Mouse (Mus musculus) c-Kit-negative CD71-positive TER-119-positive erythroid progenitor cells, embryonic 14.5 days (primary cell): Measurements from ENCODE around the gene Omt2b.
A peak's percentile ranks its signal among the peaks of the same experiment; 100 is the strongest.
"Not testable (repeated sequence)": the region's sequence is repeated elsewhere in the genome, so short reads cannot be mapped to it uniquely, and the experiment has no call there.

Experiments used
- DNase-seq: peaks from one replicate; pipeline ENCODE4 v3.0.0-alpha.2; 2013; ENCODE audit warnings: low read depth, low spot score

Omt2b gene

GRCm38 (mm10) chr9:78327289-78327688 is at the start of gene Omt2b:
Gene Omt2b, plus strand, starts transcription at chr9:78327589.
- not testable (repeated sequence) for DNase-seq

- DNase-seq: not testable (repeated sequence)
Observed at GRCm38 (mm10) chr9:78282002-78282711, 45.2 kb upstream of the Omt2b start.

- DNase-seq: not testable (repeated sequence)
Observed at GRCm38 (mm10) chr9:78289063-78289462, 38.3 kb upstream of the Omt2b start.

- not testable (repeated sequence) for DNase-seq
Observed at GRCm38 (mm10) chr9:78289723-78290122, 37.7 kb upstream of the Omt2b start, which contains the start of gene Gm10639. Gene Gm10639, plus strand, starts transcription at chr9:78289923.

- DNase-seq: not testable (repeated sequence)
Observed at GRCm38 (mm10) chr9:78292462-78292861, 34.9 kb upstream of the Omt2b start.

GRCm38 (mm10) chr9:78293683-78294082 is 33.7 kb upstream of the Omt2b start:
- DNase-seq: not testable (repeated sequence)

DNA sequence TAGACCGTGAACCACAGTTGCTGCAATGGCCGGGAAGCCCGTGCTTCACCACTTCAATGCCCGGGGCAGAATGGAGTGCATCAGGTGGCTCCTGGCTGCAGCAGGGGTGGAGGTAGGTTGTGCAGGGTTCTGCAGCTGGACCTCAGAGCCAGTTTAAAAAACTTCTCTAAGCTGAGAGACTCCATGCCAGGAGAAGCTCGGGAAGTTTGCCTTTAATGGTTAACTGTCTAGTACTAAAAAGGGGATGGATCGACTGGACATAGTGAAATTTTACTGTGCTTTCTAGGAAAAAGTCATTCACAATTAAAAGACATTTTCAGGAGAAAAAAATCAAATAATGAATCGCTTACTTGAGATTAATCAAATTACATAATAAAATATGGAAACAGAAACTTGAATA is 32.6 kb upstream of the Omt2b start:
- not testable (repeated sequence) for DNase-seq

- DNase-seq: peak; percentile 9
Observed at GRCm38 (mm10) chr9:78296089-78296488, 31.3 kb upstream of the Omt2b start.

GRCm38 (mm10) chr9:78298232-78298631 is 29.2 kb upstream of the Omt2b start:
- DNase-seq: no peak

DNA sequence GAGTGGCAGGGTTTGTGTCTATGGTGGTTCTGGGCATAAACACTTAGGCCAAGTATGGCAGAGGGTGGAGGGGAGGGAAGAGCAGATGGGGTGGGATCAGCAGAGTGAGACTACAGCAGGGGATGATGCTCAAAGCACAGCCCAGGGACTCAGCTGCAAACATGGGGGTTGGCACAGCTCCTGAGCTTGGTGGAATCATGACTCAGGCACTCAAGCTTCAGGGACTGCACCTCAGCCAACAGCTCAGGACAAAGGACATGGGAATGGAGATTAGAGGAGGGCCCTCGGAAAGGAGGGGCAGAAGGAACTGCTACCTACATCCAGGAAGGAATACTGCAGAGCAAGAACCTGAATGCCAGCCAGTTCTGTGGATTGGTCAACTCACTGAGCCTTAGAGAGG is 28.2 kb upstream of the Omt2b start:
- DNase-seq: not testable (repeated sequence)

DNA sequence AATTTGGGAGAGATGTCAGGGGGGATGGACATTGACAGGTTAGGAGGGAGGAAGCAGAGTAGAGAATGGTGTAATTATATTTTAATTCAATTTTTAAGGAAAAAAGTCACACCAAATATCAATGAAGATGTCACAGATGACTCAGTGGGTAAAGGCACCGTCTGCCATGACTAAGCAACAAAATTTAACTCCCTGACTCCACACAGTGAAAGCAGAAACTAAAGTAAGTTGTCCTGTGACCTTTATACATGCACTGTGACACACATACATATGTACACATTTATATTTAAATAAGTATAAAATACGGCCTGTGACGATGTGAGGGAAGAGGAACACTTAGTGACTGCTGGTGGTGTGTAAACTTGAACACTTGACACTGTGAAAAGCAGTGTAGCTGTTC is 19.3 kb upstream of the Omt2b start:
- DNase-seq: not testable (repeated sequence)

DNA sequence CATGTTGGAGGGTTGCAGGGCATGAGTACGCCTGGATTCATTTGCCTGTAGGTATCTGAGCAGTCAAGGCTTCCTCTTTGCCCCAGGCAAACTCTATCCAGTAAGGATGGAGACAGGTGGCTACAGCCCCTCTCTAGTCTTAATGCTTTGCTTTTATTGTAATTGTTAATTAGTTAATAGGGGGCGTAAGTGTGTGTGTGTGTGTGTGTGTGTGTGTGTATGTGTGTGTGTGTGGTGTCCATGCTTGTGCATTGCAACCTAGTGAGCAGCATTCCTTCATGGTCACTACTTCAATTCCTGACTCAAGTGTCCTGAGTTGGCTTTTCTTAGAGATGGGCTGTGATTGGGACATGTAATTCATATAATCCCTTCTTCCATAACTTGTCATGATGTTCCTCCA is 12.7 kb upstream of the Omt2b start, which contains the start of gene Omt2a:
Gene Omt2a, minus strand, starts transcription at position 101 of the 400 bp plus-strand sequence.
- DNase-seq: no peak

GRCm38 (mm10) chr9:78319499-78319898 is 7.9 kb upstream of the Omt2b start:
- DNase-seq: no peak

DNA sequence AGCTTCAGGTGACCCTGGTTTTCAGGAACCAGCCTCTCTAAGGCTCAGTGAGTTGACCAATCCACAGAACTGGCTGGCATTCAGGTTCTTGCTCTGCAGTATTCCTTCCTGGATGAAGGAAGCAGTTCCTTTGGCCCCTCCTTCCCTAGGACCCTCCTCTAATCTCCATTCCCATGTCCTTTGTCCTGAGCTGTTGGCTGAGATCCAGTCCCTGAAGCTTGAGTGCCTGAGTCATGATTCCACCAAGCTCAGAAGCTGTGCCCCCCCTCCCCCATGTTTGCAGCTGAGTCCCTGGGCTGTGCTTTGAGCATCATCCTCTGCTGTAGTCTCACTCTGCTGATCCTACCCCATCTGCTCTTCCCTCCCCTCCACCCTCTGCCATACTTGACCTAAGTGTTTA is 9.7 kb downstream of the Omt2b start:
- not testable (repeated sequence) for DNase-seq

- peak; percentile 2 for DNase-seq
Observed at GRCm38 (mm10) chr9:78340324-78340723, 12.9 kb downstream of the Omt2b start.

DNA sequence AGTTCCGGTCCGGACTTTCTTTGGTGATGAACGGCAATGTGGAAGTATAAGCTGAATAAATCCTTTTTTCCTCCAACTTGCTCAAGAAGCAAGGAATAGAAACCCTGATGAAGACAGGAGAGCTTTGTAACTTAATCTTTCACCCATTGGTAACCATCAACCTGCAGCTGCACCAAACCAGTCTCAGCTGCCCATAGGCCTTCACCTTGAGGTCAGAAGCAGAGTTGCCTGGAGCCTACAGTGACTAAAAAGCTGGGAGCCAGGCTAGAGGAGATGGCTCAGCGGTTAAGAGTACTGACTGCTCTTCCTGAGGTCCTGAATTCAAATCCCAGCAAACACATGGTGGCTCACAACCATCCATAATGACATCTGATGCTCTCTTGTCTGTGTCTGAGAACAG is 15.1 kb downstream of the Omt2b start:
- DNase-seq: not testable (repeated sequence)

DNA sequence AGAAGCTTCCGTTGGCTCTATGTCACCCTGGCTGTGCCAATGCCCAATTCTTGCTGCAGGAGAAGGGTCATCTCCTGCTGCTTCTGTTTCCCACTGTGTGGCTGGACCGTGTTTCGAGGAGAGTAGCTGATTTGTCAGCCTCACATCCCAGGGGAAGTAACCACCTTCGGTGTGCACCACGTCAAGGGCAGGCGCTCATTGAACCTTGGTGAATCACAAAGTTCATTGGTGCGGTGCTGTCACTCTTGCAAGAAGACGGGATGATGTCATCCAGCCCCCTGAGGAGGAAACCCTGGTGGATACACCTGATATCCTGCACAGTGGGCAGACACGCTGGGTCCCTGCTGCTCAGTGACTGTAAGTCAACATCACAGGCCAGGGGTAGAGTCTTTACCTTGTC is 15.7 kb downstream of the Omt2b start:
- DNase-seq: not testable (repeated sequence)

- DNase-seq: not testable (repeated sequence)
Observed at GRCm38 (mm10) chr9:78345235-78345634, 17.8 kb downstream of the Omt2b start.

DNA sequence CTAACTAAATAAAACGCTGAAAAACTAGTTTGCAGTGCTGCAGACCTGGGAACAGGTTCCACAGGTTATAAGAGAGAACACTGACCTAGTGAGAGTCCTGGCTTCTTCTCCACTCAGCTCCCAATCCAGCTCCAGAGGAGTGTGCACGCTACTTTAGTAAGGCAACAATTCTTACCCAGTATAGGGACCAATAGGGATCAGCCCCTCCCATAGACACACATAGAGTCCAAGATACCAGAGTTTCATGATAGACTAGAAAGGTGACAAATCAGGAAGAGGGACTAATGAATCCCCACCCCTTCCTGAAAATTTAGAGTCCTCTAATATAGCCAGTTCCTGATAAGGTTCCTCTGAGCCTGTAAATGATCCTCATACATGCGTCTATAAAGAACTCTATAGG is 19.6 kb downstream of the Omt2b start:
- DNase-seq: no peak

DNA sequence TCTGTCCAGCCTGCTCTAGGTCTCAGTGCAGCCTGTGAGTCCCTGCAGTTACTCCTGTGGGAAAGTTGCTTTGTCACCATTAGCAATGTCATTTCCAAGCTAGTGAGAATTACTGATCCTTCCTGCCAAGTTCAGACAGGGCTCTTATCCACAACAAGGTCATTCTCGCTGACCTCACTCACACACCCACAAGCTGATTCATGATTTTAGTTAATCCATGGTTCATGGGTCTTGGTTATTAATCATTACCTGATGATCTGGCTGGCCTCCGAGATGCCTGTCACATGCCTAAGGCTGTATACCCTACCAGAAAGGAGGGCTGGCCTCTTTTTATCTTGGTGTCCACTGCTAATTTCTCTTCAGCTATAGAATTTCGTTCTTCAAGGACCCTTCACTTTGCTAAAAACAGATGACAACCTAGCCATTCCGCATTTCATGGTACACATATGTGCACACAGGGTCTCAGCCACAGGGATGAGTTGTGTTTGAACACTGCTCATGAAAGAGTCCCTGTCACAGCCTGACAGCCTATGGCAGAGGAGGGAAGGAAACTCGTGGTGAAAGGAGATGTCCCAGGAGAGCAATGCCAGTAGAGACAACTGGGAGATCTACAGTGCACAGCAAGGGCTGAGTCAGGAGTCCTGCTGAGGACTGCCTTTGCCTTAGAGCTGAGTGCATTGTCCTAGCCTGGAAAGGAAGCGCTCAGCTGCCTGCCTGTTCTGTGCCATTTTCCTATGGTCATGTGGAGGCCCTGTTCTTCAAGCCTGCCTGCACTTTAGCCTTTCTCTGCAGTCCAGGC is 21.0 kb downstream of the Omt2b start:
- DNase-seq: not testable (repeated sequence)

- DNase-seq: not testable (repeated sequence)
Observed at GRCm38 (mm10) chr9:78349141-78349540, 21.8 kb downstream of the Omt2b start.

- not testable (repeated sequence) for DNase-seq
Observed at GRCm38 (mm10) chr9:78350007-78350406, 22.6 kb downstream of the Omt2b start.
